Mouse (Mus musculus): ENCODE measurements at regions not wholly inside any gene's neighbourhood (a gene's known extent, or its start where the extent isn't known, plus 50 kb on each side); places are given as distances from the start of the nearest gene placed in this dataset.

DNA sequence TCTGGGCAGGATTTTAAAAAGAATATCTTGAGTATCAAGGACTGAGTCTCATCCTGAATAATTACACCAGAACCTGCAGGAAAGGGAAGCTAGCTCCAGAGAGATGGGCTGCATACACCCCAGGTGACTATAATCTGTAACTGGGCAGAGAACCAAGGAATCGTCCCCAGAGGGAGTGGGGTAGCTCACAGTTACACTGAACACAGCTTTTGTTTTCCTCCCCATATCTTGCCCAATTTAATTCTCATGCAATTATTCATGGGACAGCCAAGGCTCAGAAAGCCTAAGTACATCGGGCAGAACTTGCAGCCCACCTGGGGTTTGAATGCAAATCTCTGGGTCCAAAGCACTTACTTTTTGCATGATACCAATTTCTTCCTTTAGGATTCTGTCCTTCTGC lies 59.5 kb upstream of the Tmem178 start:
- Histone ChIP-seq H3K4me3 (no peak overlapping the region), H3K9ac (ENCODE audit: low read depth, low read length) (no peak overlapping the region), H3K36me3 (ENCODE audit: control insufficient read depth, insufficient read depth, low read length) (no peaks in the 10 kb centered on the region), H3K79me2 (replicated peaks; ENCODE audit: control insufficient read depth, insufficient read depth, low read length) (no peaks in the 10 kb centered on the region), H3K27me3 (ENCODE audit: control insufficient read depth, insufficient read depth, low read length) (no peaks in the 10 kb centered on the region), H3K4me1 (ENCODE audit: control insufficient read depth, insufficient read depth, low read length) (peaks cover 1% of the 10 kb centered on the region), H3K27ac (no peak overlapping the region)
- WGBS = 59% methylated on average over 2 of the region's 2 CpGs
- TF ChIP-seq CTCF (IDR thresholded peaks at IDR 0.05) = no peak
- TF ChIP-seq POLR2A (IDR thresholded peaks at IDR 0.05; ENCODE audit: insufficient read depth, low read depth, low read length) = no peak
- TF ChIP-seq EP300 (IDR thresholded peaks at IDR 0.05; ENCODE audit: insufficient read depth, low read depth, low read length) = no peak
- intact Hi-C loops (cut with DNase I) = loop anchor here (5.0 kb wide), 1 partner anchor 37 kb away; no protein-coding TSS in a partner anchor
- no peak for DNase-seq

DNA sequence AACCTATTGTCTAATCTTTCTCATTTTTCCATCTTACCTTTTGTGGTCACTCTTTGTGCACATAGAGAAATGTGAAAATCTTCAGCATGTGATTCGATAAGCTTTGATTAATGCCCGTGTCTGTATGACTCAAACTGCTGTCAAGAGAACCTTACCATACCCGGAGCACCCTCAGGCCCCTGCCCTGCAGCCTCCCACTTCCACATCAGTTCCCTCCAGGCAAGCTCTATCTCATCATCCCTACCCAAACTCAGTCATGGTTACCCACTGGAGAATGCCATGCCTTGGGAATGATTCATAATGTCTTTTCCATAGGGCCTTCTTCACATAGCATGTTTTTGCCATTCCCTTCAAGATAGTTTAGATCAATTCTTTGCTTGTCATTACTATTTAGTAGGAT lies 62.0 kb upstream of the Tmem178 start:
- no peak overlapping the region for H3K9ac ChIP-seq (ENCODE audit: low read depth, low read length)
- intact Hi-C loops (cut with DNase I) = no loop called here
- H3K79me2 ChIP-seq (replicated peaks; ENCODE audit: control insufficient read depth, insufficient read depth, low read length) = no peaks in the 10 kb centered on the region
- H3K4me1 ChIP-seq (ENCODE audit: control insufficient read depth, insufficient read depth, low read length) = peaks cover under 1% of the 10 kb centered on the region; the same call in 1 of the 2 replicates
- WGBS = 90% methylated on average over 3 of the region's 3 CpGs
- H3K27ac ChIP-seq = no peak overlapping the region
- TF ChIP-seq EP300 (IDR thresholded peaks at IDR 0.05; ENCODE audit: insufficient read depth, low read depth, low read length) (no peak), CTCF (IDR thresholded peaks at IDR 0.05) (no peak), POLR2A (IDR thresholded peaks at IDR 0.05; ENCODE audit: insufficient read depth, low read depth, low read length) (no peak)
- no peak for DNase-seq
- H3K36me3 ChIP-seq (ENCODE audit: control insufficient read depth, insufficient read depth, low read length) = no peaks in the 10 kb centered on the region
- no peaks in the 10 kb centered on the region for H3K27me3 ChIP-seq (ENCODE audit: control insufficient read depth, insufficient read depth, low read length)
- no peak overlapping the region for H3K4me3 ChIP-seq

DNA sequence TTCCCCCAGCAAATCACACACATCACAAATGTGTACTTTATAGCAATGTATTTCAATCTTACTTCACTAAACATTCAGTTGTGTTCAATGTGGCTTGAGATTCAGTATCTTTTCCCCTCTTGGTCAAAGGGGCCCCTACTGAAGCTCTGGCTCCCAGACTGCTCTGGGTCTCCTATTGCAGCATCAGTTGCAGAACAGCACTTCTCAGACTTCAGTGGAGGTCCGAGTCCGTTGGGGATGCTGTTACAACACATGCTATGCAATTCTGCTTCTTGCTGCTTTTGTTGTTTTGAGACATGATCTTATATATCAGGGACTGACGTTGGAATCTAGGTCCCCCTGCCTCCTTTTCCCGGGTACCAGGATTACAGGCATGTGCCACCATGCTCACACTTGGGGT lies 64.1 kb upstream of the Tmem178 start:
- Histone ChIP-seq H3K27ac (no peak overlapping the region), H3K27me3 (ENCODE audit: control insufficient read depth, insufficient read depth, low read length) (no peaks in the 10 kb centered on the region), H3K36me3 (ENCODE audit: control insufficient read depth, insufficient read depth, low read length) (no peaks in the 10 kb centered on the region), H3K9ac (ENCODE audit: low read depth, low read length) (no peak overlapping the region), H3K4me1 (ENCODE audit: control insufficient read depth, insufficient read depth, low read length) (no peaks in the 10 kb centered on the region), H3K79me2 (replicated peaks; ENCODE audit: control insufficient read depth, insufficient read depth, low read length) (no peaks in the 10 kb centered on the region), H3K4me3 (no peak overlapping the region)
- no peak for DNase-seq
- no peak for TF ChIP-seq CTCF (IDR thresholded peaks at IDR 0.05)
- TF ChIP-seq POLR2A (IDR thresholded peaks at IDR 0.05; ENCODE audit: insufficient read depth, low read depth, low read length) = no peak
- TF ChIP-seq EP300 (IDR thresholded peaks at IDR 0.05; ENCODE audit: insufficient read depth, low read depth, low read length) = no peak
- intact Hi-C loops (cut with DNase I) = no loop called here
- 83% methylated on average over 4 of the region's 4 CpGs for WGBS

DNA sequence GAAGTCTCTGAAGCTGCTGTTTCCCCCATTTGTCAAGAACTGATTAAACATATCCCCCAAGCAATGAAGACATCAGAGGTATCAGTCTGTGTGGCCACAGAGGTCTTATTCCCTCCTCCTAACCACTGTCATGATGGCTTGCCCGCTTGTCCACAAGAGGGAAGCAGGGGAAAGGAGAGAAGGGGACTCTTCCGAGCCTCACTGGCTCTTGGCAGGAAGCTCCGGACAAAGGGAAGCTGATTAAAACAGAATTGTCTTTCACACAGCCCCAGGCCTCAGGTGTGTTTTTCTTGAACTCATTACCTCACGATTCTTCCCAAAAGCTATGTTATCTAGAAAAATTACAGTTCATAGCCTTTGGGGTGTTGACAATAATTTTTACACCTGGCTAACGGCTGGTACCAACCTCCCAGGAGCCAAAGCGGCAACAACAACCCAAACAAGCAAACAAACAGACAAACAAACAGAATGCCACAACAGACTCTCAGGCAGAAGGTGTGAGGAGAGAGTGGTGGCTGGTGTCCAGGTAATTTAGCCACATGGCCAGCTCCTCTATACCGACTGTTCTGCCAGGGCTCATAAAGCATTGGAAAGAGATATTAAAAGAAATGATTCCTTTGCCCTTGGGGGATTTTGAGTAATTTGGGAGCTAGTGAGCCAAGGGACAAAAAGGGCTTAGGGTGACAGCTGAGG lies 68.9 kb upstream of the Tmem178 start:
- DNase-seq = peak; percentile 33 to 35
- H3K9ac ChIP-seq (ENCODE audit: low read depth, low read length) = no peak overlapping the region

DNA sequence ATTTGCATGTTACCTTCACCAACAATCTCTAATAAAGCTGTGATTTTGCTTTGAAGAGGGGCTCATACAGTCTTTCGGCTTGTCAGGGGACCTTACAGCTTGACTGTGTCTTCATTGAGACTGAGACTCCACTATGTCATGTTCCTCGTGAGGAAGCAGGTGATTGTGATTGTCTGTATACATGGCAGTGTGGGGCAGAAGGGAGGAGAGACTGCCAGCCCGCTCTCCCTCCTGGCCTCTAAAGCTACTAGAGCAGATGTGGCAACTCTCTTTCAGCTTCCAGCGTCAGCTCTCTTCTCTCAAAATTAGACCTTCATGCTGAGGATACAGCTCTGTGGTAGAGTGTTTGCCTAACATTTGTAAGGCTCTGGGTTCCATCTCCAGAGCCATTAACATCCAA lies 73.5 kb upstream of the Tmem178 start:
- no peaks in the 10 kb centered on the region for H3K36me3 ChIP-seq (ENCODE audit: control insufficient read depth, insufficient read depth, low read length)
- H3K4me3 ChIP-seq = no peak overlapping the region
- no peaks in the 10 kb centered on the region for H3K27me3 ChIP-seq (ENCODE audit: control insufficient read depth, insufficient read depth, low read length)
- intact Hi-C loops (cut with DNase I) = loop anchor here (5.0 kb wide), 1 partner anchor 119 kb away; no protein-coding TSS in a partner anchor
- TF ChIP-seq CTCF (IDR thresholded peaks at IDR 0.05) (no peak), POLR2A (IDR thresholded peaks at IDR 0.05; ENCODE audit: insufficient read depth, low read depth, low read length) (no peak), EP300 (IDR thresholded peaks at IDR 0.05; ENCODE audit: insufficient read depth, low read depth, low read length) (no peak)
- no peak for DNase-seq
- 86% methylated on average over 4 of the region's 4 CpGs for WGBS
- H3K27ac ChIP-seq = no peak overlapping the region
- no peaks in the 10 kb centered on the region for H3K4me1 ChIP-seq (ENCODE audit: control insufficient read depth, insufficient read depth, low read length)
- no peak overlapping the region for H3K9ac ChIP-seq (ENCODE audit: low read depth, low read length)
- H3K79me2 ChIP-seq (replicated peaks; ENCODE audit: control insufficient read depth, insufficient read depth, low read length) = no peaks in the 10 kb centered on the region

More for the DNA sequence above, 68.9 kb upstream of the Tmem178 start:
- 0 out of 2 replicates have a peak, but pooled peaks have one; percentile 58 for TF ChIP-seq EP300 (IDR thresholded peaks at IDR 0.05; ENCODE audit: insufficient read depth, low read depth, low read length)
- TF ChIP-seq POLR2A (IDR thresholded peaks at IDR 0.05; ENCODE audit: insufficient read depth, low read depth, low read length) = no peak
- peak; percentile 79 for TF ChIP-seq CTCF (IDR thresholded peaks at IDR 0.05)
- Histone ChIP-seq H3K36me3 (ENCODE audit: control insufficient read depth, insufficient read depth, low read length) (no peaks in the 10 kb centered on the region), H3K27me3 (ENCODE audit: control insufficient read depth, insufficient read depth, low read length) (no peaks in the 10 kb centered on the region), H3K27ac (no peak overlapping the region), H3K4me1 (ENCODE audit: control insufficient read depth, insufficient read depth, low read length) (no peaks in the 10 kb centered on the region), H3K4me3 (no peak overlapping the region), H3K79me2 (replicated peaks; ENCODE audit: control insufficient read depth, insufficient read depth, low read length) (no peaks in the 10 kb centered on the region)
- intact Hi-C loops (cut with DNase I) = loop anchor here (1.0 to 2.0 kb wide), 3 partner anchors 47 to 193 kb away; no protein-coding TSS in a partner anchor
- WGBS = 38% methylated on average over 7 of the region's 7 CpGs

DNA sequence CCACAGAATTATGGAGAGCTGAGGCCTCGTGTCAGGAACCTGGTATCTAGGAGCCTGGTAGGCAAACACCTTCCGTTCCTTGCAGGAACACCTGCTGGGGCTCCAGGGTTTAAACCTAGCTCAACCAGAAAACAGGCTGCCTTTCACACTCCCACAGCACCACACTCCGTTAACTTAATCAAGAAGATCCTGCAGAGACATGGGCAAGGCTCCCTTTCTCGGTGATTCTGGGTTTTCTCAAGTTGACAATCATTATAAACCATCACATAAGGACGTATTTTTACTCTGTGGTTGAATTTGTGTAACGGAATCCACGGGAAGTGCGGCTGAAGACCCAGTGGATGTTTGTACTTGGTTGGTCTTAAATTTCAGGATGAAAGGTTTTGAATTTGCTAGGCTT lies 82.1 kb upstream of the Tmem178 start:
- no peaks in the 10 kb centered on the region for H3K4me1 ChIP-seq (ENCODE audit: control insufficient read depth, insufficient read depth, low read length)
- no peaks in the 10 kb centered on the region for H3K27me3 ChIP-seq (ENCODE audit: control insufficient read depth, insufficient read depth, low read length)
- TF ChIP-seq POLR2A (IDR thresholded peaks at IDR 0.05; ENCODE audit: insufficient read depth, low read depth, low read length) (no peak), EP300 (IDR thresholded peaks at IDR 0.05; ENCODE audit: insufficient read depth, low read depth, low read length) (no peak), CTCF (IDR thresholded peaks at IDR 0.05) (no peak)
- intact Hi-C loops (cut with DNase I) = no loop called here
- no peak overlapping the region for H3K4me3 ChIP-seq
- no peak for DNase-seq
- H3K79me2 ChIP-seq (replicated peaks; ENCODE audit: control insufficient read depth, insufficient read depth, low read length) = no peaks in the 10 kb centered on the region
- WGBS = 89% methylated on average over 8 of the region's 8 CpGs
- H3K36me3 ChIP-seq (ENCODE audit: control insufficient read depth, insufficient read depth, low read length) = no peaks in the 10 kb centered on the region
- H3K27ac ChIP-seq = no peak overlapping the region
- H3K9ac ChIP-seq (ENCODE audit: low read depth, low read length) = no peak overlapping the region

Measured in heart, adult 2 months (tissue).